Mouse (Mus musculus): ENCODE results near the gene Gpank1. TPM values are rescaled to one million over a fixed set of nuclear protein-coding genes. Genes with fewer than 3 reads are reported as not detected.
"Not testable (repeated sequence)": the region's sequence is repeated elsewhere in the genome, so short reads cannot be mapped to it uniquely, and the experiment has no call there.

Gpank1 gene
- total RNA-seq, 2 experiments from 2014 or later = 10.8 to 11.4 TPM

DNA sequence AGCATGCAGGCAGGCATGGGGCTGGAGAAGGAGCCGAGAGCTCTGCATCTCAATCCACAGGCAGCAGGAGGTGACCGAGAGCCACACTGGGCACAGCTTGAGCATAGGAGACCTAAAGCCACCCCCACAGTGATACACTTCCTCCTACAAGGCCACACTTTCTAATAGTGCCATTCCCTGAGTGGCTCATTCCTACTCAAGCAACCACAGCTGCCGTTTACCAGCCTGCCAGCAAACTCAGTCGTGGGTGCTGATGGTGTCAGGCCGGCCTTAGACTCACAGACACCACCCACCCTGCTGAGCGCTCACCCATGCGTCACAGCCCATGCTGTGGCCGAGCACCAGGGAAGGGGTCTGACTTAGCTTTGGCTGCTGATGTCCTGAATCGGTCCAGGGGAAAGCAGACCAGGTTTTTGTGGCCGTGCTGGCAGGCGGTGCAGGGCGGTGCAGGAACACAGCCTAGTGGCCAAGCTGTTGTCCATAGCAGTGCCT is 24.0 kb upstream of the Gpank1 start:
- DNase-seq = peak; percentile 34

DNA sequence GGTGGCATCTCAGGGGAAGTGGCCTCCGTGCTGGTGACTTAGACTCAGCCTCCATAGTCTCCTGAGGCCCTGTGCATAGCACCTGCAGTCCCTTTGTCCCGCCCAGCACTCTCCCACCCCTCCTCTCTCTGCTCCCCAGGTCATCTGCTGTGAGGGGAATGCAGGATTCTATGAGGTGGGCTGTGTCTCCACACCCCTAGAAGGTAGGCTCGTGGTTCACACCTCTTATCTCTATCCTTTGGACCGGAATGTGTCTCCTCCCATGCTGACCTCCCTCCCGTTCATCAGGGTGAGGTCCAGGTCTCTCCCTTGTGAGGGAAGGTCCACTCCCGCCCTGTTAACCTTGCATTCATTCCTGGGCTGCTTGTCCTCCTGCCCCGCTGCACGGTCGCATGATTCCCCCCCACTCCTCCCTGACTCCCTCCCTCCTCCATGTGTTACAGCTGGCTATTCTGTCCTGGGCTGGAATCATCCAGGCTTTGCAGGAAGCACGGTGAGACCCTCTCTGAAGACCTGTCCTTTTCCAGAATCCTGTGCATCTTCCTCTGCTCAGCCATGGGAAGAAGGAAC is 21.0 kb upstream of the Gpank1 start:
- no peak for DNase-seq

GRCm38 (mm10) chr17:35101161-35101560 is 20.1 kb upstream of the Gpank1 start:
- DNase-seq = peak; percentile 36

- no peak for DNase-seq
Observed at GRCm38 (mm10) chr17:35102299-35102698, 19.0 kb upstream of the Gpank1 start.

GRCm38 (mm10) chr17:35103221-35103690 is 18.0 kb upstream of the Gpank1 start:
- DNase-seq = no peak

DNA sequence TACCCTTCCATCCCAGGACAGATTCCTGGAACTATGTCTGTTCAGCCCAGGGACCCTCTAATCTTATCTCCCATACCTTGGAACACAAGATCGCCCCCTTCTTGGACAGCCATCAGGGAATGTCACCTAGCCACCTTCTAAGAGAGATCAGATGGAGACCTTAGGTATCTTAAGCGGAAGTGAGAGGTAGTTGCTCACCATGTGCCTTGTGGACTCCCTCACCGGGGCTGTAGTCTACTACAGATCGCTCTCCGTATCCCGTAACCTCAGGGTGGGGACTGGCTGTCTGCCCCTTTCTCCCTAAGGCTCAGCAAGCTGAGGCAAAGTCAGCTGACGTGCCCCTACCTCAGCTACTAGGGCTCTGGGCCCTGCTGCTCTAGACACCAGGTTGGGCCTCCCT is 17.2 kb upstream of the Gpank1 start:
- DNase-seq = no peak

GRCm38 (mm10) chr17:35104754-35105153 is 16.5 kb upstream of the Gpank1 start:
- DNase-seq = no peak

DNA sequence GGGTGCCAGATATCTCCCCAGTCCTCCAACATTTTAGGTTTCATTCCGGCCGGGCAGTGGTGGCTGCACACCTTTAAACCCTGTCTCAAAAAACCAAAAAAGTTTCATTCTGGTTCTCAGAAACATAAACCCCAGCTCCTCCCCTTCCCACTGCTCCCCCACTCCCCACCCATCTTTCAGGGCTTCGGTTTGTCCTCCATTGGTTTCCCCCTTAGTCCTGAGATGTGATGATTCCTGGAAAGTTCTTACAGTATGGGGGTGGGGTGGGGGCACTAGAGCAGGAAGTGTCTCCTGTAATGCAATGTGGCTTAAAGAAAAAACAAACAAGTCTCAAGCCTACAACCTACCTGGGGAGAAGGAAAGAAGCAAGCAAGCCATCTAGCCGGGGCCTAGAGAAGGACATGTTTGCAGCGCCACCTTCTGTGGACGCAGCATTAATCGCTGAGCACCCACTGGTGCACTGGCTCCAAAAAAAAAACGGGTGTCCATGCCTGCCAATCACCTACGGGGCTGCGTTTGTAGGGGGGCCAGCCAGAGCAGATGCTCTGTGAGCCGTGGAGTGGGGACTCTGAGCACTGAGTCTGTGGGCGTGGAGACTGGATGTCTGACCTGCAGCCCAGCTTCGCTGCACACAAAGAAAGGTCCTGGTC is 15.4 kb upstream of the Gpank1 start:
- DNase-seq = peak; percentile 51

- no peak for DNase-seq
Observed at GRCm38 (mm10) chr17:35106522-35106921, 14.7 kb upstream of the Gpank1 start.

GRCm38 (mm10) chr17:35108097-35108496 is 13.2 kb upstream of the Gpank1 start, which contains the start of gene Ly6g5c:
Ly6g5c (plus strand) TSS chr17:35108279.
- no peak for DNase-seq

DNA sequence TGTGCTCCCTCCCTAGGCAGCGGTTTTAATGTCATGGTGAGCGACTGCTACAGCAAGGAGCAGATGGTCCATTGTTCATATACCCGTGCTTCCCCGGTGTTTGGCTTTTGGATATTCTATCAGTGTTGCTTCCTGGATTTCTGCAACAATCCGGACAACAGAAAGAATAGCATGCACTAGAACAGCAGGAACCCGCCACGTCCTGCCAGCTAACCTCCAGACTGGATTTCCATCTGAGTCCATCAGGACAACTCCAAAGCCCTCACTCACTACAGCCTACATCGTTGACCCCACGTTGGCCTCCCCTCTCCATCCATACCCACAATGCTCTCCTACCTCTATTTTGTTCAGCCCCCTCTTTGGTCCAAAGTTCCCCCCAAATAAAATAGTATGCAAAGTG is 9.5 kb upstream of the Gpank1 start:
- DNase-seq = no peak

- DNase-seq = no peak
Observed at GRCm38 (mm10) chr17:35115046-35116019, 5.9 kb upstream of the Gpank1 start, which contains the start of gene Ly6g5b. Ly6g5b (minus strand) TSS chr17:35115428.

GRCm38 (mm10) chr17:35120745-35121142 is 511 bp upstream of the Gpank1 start:
- peak; percentile 72 for DNase-seq

DNA sequence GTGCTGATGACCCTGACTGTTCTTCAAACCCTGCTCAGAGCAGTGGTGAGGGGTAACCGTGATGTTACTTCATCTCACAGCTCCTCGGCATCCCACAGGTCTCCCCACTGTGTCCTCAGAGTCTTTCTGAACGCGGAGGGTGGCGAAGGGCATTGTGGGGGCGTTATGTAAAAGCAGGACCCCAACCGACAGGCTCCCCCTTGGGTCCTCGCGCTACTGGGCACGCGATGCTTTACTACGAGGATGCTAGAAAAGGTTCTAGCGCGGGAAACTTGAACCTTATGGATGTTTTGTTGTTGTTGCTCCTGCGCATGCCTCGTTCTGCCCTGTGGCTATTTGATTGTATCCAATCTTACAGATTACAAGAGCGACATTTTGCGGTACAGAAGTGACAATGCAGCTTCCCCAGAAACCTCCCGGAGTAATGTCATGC is 632 bp downstream of the Gpank1 start, which contains the start of gene Csnk2b:
Gene Csnk2b, minus strand, starts transcription at position 183 of the 433 bp plus-strand sequence.
- DNase-seq = peak; percentile 67

DNA sequence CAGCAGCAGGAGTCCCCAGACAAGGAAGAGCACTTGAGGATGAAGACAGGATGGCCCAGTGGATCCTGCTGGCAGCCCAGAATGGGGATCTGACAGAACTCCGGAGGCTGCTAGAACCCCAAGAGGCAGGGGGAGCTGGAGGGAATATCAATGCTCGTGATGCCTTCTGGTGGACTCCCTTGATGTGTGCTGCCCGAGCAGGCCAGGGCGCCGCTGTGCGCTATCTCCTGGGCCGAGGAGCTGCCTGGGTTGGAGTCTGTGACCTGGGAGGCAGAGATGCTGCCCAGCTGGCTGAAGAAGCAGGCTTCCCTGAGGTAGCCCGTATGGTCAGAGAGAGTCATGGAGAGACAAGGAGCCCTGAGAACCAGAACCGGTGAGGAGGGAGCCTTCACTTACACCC is 2.0 kb downstream of the Gpank1 start:
- DNase-seq = not testable (repeated sequence)

DNA sequence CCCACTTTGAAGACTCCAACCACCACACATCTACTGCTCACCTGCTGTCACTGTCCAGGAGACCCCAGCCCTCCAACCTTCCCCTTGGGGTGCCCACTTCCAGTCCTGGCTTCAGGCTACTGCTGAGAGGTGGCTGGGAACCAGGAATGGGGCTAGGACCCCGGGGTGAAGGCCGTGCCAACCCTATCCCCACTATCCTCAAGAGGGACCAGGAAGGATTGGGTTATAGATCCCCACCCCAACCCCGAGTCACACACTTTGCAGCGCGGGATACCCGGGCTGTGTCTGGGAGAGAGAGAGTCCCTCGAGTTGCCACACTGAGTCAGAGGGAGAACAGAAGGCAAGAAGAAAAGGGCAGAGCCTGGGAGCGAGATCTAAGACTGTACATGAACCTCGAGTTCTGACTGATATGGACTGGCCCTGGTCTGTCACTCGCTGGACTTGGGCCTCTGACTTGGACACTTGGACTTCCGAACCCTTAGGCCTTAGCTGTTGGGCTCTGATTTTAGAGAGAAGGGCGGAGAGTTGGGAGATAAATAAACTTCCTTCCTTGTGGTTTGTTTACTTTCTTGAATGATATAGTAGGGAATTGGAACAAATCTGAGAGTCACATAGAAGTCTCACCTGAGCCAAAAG is 3.1 kb downstream of the Gpank1 start:
- not testable (repeated sequence) for DNase-seq

- DNase-seq = no peak
Observed at GRCm38 (mm10) chr17:35125081-35125480, 3.8 kb downstream of the Gpank1 start.

- no peak for DNase-seq
Observed at GRCm38 (mm10) chr17:35125578-35125977, 4.3 kb downstream of the Gpank1 start.

- DNase-seq = peak; percentile 88
Observed at GRCm38 (mm10) chr17:35126206-35126611, 5.0 kb downstream of the Gpank1 start, which contains the start of gene D17H6S53E. D17H6S53E (plus strand) TSS chr17:35126373.

GRCm38 (mm10) chr17:35127017-35127416 is 5.8 kb downstream of the Gpank1 start:
- no peak for DNase-seq

DNA sequence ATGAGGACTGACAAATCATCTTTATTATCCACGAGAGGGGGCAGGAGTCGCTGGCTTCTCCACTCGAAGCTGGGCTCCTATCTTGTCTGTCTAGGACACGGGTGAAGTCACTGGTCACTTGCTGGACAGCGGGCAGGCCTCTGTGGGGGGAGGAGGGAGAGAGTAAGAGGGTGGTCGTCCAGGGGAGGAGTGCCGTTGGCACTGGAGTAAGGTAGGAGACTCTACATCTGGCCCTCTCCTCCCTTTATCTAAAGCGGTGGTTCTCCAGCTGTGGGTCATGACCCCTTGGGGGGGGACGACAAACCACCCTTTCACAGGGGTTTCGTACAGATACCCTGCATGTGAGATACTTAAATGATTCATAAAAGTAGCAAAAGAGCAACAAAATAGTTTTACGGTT is 7.7 kb downstream of the Gpank1 start:
- DNase-seq = no peak

DNA sequence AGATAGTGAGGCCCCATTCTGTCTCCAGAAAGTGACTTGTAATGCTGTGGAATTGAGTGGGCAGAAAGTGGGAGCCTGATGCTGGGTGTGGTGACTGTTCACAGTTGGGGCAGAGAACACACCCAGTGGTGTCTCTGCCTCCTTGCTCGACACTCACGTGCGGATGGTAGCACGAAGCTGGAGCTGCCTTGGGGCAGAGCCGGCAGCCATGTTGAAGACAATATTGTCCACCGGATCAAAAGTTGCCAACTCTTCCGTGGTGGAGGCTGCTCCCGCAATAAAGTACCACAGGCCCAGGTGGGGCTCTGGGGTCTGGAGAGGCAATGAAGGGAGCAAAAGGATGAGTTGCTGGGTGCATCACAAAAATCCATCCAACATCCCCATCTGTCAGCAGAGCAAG is 9.8 kb downstream of the Gpank1 start:
- DNase-seq = no peak
